Mouse (Mus musculus): ENCODE data around the gene Olfr147. TPM values are rescaled to one million over a fixed set of nuclear protein-coding genes. Genes with fewer than 3 reads are reported as not detected.
"Not testable (repeated sequence)": the region's sequence is repeated elsewhere in the genome, so short reads cannot be mapped to it uniquely, and the experiment has no call there.

Olfr147 gene
- polyA plus RNA-seq (2016; fragmentation: Nextera tagmentation; extraction: Ambion mirVana) = not detected in 2 replicates

GRCm38 (mm10) chr9:38401398-38401797, at the start of gene Olfr147:
Olfr147 (plus strand) TSS chr9:38401698.
- H3K4me3 ChIP-seq = no peak within 1 kb of the TSS
- 62% methylated on average over 1 of the region's 1 CpGs for WGBS
- no peak within 1 kb of the TSS for H3K4me2 ChIP-seq
- ATAC-seq (ENCODE audit: insufficient number of reproducible peaks, low FRiP score) = no peak
- H3K27ac ChIP-seq (ENCODE audit: poor library complexity, severe bottlenecking) = no peak within 1 kb of the TSS
- no peaks in the 10 kb centered on the region for H3K9me3 ChIP-seq (replicated peaks)
- no peak within 1 kb of the TSS for H3K9ac ChIP-seq
- H3K4me1 ChIP-seq (replicated peaks) = no peaks in the 10 kb centered on the region
- no peaks in the 10 kb centered on the region for H3K36me3 ChIP-seq
- H3K27me3 ChIP-seq (replicated peaks) = no peaks in the 10 kb centered on the region

GRCm38 (mm10) chr9:38366596-38366995, 34.9 kb upstream of the Olfr147 start, which contains the start of gene Olfr250:
Olfr250 (plus strand) TSS chr9:38366896.
- Histone ChIP-seq H3K4me2 (no peak within 1 kb of the TSS), H3K4me3 (no peak within 1 kb of the TSS), H3K4me1 (replicated peaks) (no peaks in the 10 kb centered on the region), H3K27ac (ENCODE audit: poor library complexity, severe bottlenecking) (no peak within 1 kb of the TSS), H3K9ac (no peak within 1 kb of the TSS), H3K36me3 (no peaks in the 10 kb centered on the region), H3K27me3 (replicated peaks) (no peaks in the 10 kb centered on the region), H3K9me3 (replicated peaks) (no peaks in the 10 kb centered on the region)
- WGBS = 82% methylated on average over 2 of the region's 2 CpGs
- ATAC-seq (ENCODE audit: insufficient number of reproducible peaks, low FRiP score) = no peak

GRCm38 (mm10) chr9:38376786-38377185, 24.7 kb upstream of the Olfr147 start, which contains the start of gene Olfr251:
Olfr251 (plus strand) TSS chr9:38377086.
- Histone ChIP-seq H3K4me2 (no peak within 1 kb of the TSS), H3K9ac (no peak within 1 kb of the TSS), H3K27me3 (replicated peaks) (no peaks in the 10 kb centered on the region), H3K36me3 (no peaks in the 10 kb centered on the region), H3K4me3 (no peak within 1 kb of the TSS), H3K4me1 (replicated peaks) (no peaks in the 10 kb centered on the region), H3K27ac (ENCODE audit: poor library complexity, severe bottlenecking) (no peak within 1 kb of the TSS), H3K9me3 (replicated peaks) (no peaks in the 10 kb centered on the region)
- 55% methylated on average over 2 of the region's 2 CpGs for WGBS
- ATAC-seq (ENCODE audit: insufficient number of reproducible peaks, low FRiP score) = no peak

DNA sequence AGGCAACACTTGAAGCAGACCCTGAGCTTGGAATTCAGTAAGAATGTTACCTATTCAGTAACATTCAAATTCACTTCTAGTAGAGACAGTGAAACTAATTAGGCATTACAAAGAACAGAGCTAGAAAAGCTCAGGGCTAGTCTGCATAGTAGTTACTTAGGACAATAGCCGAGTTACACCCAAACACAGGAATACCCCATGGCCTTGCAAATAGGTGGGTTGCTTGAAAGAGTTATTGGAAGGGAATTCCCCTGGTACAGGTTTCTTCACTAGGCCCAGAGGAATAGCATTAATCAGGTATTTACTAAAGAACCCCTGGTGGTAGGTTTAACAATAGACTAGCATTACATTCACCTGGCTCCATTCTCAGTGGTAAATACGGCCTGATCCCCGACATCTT, 6.0 kb downstream of the Olfr147 start:
- not testable (repeated sequence) for H3K9ac ChIP-seq; H3K4me1 ChIP-seq (replicated peaks); H3K4me2 ChIP-seq; ATAC-seq (ENCODE audit: insufficient number of reproducible peaks, low FRiP score); H3K27ac ChIP-seq (ENCODE audit: poor library complexity, severe bottlenecking); H3K9me3 ChIP-seq (replicated peaks); H3K36me3 ChIP-seq; H3K4me3 ChIP-seq; H3K27me3 ChIP-seq (replicated peaks)
- 81% methylated on average over 3 of the region's 3 CpGs for WGBS

DNA sequence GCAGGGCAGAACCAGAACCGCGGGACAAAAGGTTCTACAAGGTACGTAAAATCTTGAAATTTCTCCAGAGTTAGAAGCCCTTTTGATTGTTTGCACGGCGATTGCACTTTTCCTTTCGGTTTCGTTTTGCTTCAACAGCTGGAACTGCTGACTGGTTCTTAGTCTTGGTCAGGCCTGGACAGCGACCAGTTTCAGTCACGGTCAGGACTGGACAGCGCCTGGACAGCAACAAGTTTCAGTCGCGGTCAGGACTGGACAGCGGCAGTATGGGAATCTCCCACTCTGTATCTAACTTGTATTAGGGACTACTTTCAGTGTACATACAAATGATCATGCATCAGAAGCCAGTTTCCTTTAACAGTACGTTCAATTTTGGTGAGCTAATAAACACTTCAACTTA, 12.0 kb downstream of the Olfr147 start:
- H3K4me1 ChIP-seq (replicated peaks); H3K9ac ChIP-seq; H3K27ac ChIP-seq (ENCODE audit: poor library complexity, severe bottlenecking); H3K27me3 ChIP-seq (replicated peaks); H3K4me3 ChIP-seq; H3K36me3 ChIP-seq; ATAC-seq (ENCODE audit: insufficient number of reproducible peaks, low FRiP score); H3K4me2 ChIP-seq: not testable (repeated sequence)
- peaks cover 12% of the 10 kb centered on the region for H3K9me3 ChIP-seq (replicated peaks)
- WGBS = 86% methylated on average over 14 of the region's 14 CpGs

GRCm38 (mm10) chr9:38423801-38424200, 22.3 kb downstream of the Olfr147 start:
- H3K9me3 ChIP-seq (replicated peaks) = peaks cover 6% of the 10 kb centered on the region; the same call in 1 of the 2 replicates
- no peak overlapping the region for H3K4me3 ChIP-seq
- H3K4me1 ChIP-seq (replicated peaks) = no peaks in the 10 kb centered on the region
- no peak overlapping the region for H3K27ac ChIP-seq (ENCODE audit: poor library complexity, severe bottlenecking)
- H3K9ac ChIP-seq = no peak overlapping the region
- H3K36me3 ChIP-seq = no peaks in the 10 kb centered on the region
- H3K27me3 ChIP-seq (replicated peaks) = no peaks in the 10 kb centered on the region
- no peak overlapping the region for H3K4me2 ChIP-seq
- ATAC-seq (ENCODE audit: insufficient number of reproducible peaks, low FRiP score) = no peak

DNA sequence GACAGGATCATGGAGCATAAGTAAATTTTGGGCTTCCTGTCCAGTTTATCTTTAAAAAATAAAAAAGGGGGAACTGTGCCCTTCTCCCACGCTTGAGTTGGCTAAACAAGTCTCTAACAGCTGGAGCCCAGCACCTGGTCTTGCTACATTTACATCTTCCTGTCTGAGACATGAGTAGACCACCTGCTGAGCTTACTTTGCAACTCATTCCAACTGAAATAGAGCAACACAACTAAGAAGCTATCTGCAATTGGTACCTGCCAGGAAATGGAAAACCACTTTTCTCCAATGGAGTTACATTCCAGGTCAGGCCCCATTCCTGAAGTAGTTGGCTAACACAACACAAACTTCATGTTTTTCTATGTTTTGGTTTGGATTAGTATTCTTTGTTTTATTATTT, 25.5 kb downstream of the Olfr147 start:
- no peaks in the 10 kb centered on the region for H3K36me3 ChIP-seq
- H3K27me3 ChIP-seq (replicated peaks) = no peaks in the 10 kb centered on the region
- 47% methylated on average over 1 of the region's 1 CpGs for WGBS
- H3K9ac ChIP-seq = no peak overlapping the region
- H3K9me3 ChIP-seq (replicated peaks) = peaks cover 4% of the 10 kb centered on the region; the same call in 1 of the 2 replicates
- H3K4me3 ChIP-seq = no peak overlapping the region
- no peaks in the 10 kb centered on the region for H3K4me1 ChIP-seq (replicated peaks)
- no peak overlapping the region for H3K4me2 ChIP-seq
- no peak for ATAC-seq (ENCODE audit: insufficient number of reproducible peaks, low FRiP score)
- H3K27ac ChIP-seq (ENCODE audit: poor library complexity, severe bottlenecking) = no peak overlapping the region

GRCm38 (mm10) chr9:38429155-38429554, 27.7 kb downstream of the Olfr147 start, which contains the start of gene Olfr901:
Olfr901 (plus strand) TSS chr9:38429455.
- Histone ChIP-seq H3K27me3 (replicated peaks) (no peaks in the 10 kb centered on the region), H3K4me3 (no peak within 1 kb of the TSS), H3K9ac (no peak within 1 kb of the TSS), H3K9me3 (replicated peaks) (peaks cover 4% of the 10 kb centered on the region; the same call in 1 of the 2 replicates), H3K4me2 (no peak within 1 kb of the TSS), H3K36me3 (no peaks in the 10 kb centered on the region), H3K27ac (ENCODE audit: poor library complexity, severe bottlenecking) (no peak within 1 kb of the TSS), H3K4me1 (replicated peaks) (no peaks in the 10 kb centered on the region)
- no peak for ATAC-seq (ENCODE audit: insufficient number of reproducible peaks, low FRiP score)
- 78% methylated on average over 1 of the region's 1 CpGs for WGBS

DNA sequence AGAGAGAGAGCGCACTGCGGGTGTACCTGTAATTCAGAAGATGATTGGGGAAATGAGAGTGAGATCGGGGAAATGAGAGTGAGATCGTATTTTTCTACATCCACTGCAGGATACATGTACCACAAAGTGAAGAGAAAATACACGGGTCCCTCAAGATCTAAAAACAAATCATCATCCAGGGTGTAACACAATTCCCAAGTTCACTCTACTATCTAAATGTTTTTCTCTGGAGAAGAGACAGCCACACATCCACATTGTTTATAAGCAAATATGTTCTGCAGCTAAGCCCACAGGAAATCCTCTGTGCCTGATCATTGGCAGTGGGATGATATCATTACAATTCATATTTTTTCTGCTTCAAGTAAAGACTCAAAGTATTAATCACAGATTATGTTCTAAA, 45.9 kb downstream of the Olfr147 start, which contains the start of gene Olfr902:
Gene Olfr902 (plus strand): TSS at position 301 of the 400 bp plus-strand sequence.
- 75% methylated on average over 5 of the region's 5 CpGs for WGBS
- Histone ChIP-seq H3K9ac (no peak within 1 kb of the TSS), H3K4me3 (no peak within 1 kb of the TSS), H3K27ac (ENCODE audit: poor library complexity, severe bottlenecking) (no peak within 1 kb of the TSS), H3K4me2 (no peak within 1 kb of the TSS), H3K27me3 (replicated peaks) (no peaks in the 10 kb centered on the region), H3K9me3 (replicated peaks) (no peaks in the 10 kb centered on the region), H3K4me1 (replicated peaks) (no peaks in the 10 kb centered on the region), H3K36me3 (no peaks in the 10 kb centered on the region)
- ATAC-seq (ENCODE audit: insufficient number of reproducible peaks, low FRiP score) = no peak

Other genes with a start within 250 kb of the Olfr147 start
- gene Olfr891, start 220.9 kb upstream of the Olfr147 start, polyA plus RNA-seq (2016; fragmentation: Nextera tagmentation; extraction: Ambion mirVana) = not detected in 2 replicates
- gene Olfr893, start 193.3 kb upstream of the Olfr147 start, polyA plus RNA-seq (2016; fragmentation: Nextera tagmentation; extraction: Ambion mirVana) = not detected in 2 replicates
- gene Olfr894, start 183.6 kb upstream of the Olfr147 start, polyA plus RNA-seq (2016; fragmentation: Nextera tagmentation; extraction: Ambion mirVana) = not detected in 2 replicates
- gene Olfr143, start 148.9 kb upstream of the Olfr147 start, polyA plus RNA-seq (2016; fragmentation: Nextera tagmentation; extraction: Ambion mirVana) = not detected in 2 replicates
- gene Olfr895, start 133.8 kb upstream of the Olfr147 start, polyA plus RNA-seq (2016; fragmentation: Nextera tagmentation; extraction: Ambion mirVana) = not detected in 2 replicates
- not detected in 2 replicates for gene Olfr896-ps1, start 110.6 kb upstream of the Olfr147 start, polyA plus RNA-seq (2016; fragmentation: Nextera tagmentation; extraction: Ambion mirVana)
- not detected in 2 replicates for gene Olfr25, start 72.6 kb upstream of the Olfr147 start, polyA plus RNA-seq (2016; fragmentation: Nextera tagmentation; extraction: Ambion mirVana)
- not detected in 2 replicates for gene Olfr898, start 53.3 kb upstream of the Olfr147 start, polyA plus RNA-seq (2016; fragmentation: Nextera tagmentation; extraction: Ambion mirVana)
- gene Olfr250, start 34.8 kb upstream of the Olfr147 start, polyA plus RNA-seq (2016; fragmentation: Nextera tagmentation; extraction: Ambion mirVana) = not detected in 2 replicates
- gene Olfr251, start 24.6 kb upstream of the Olfr147 start, polyA plus RNA-seq (2016; fragmentation: Nextera tagmentation; extraction: Ambion mirVana) = not detected in 2 replicates
- gene Olfr901, start 27.8 kb downstream of the Olfr147 start, polyA plus RNA-seq (2016; fragmentation: Nextera tagmentation; extraction: Ambion mirVana) = not detected in 2 replicates
- gene Olfr902, start 46.0 kb downstream of the Olfr147 start, polyA plus RNA-seq (2016; fragmentation: Nextera tagmentation; extraction: Ambion mirVana) = not detected in 2 replicates
- not detected in 2 replicates for gene Olfr904, start 61.4 kb downstream of the Olfr147 start, polyA plus RNA-seq (2016; fragmentation: Nextera tagmentation; extraction: Ambion mirVana)
- not detected in 2 replicates for gene Olfr905, start 69.4 kb downstream of the Olfr147 start, polyA plus RNA-seq (2016; fragmentation: Nextera tagmentation; extraction: Ambion mirVana)
- not detected in 2 replicates for gene Olfr906, start 85.4 kb downstream of the Olfr147 start, polyA plus RNA-seq (2016; fragmentation: Nextera tagmentation; extraction: Ambion mirVana)
- not detected in 2 replicates for gene Olfr907, start 94.1 kb downstream of the Olfr147 start, polyA plus RNA-seq (2016; fragmentation: Nextera tagmentation; extraction: Ambion mirVana)
- gene Olfr911-ps1, start 119.9 kb downstream of the Olfr147 start, polyA plus RNA-seq (2016; fragmentation: Nextera tagmentation; extraction: Ambion mirVana) = not detected in 2 replicates
- gene Olfr910, start 136.2 kb downstream of the Olfr147 start, polyA plus RNA-seq (2016; fragmentation: Nextera tagmentation; extraction: Ambion mirVana) = not detected in 2 replicates
- gene Olfr912, start 178.5 kb downstream of the Olfr147 start, polyA plus RNA-seq (2016; fragmentation: Nextera tagmentation; extraction: Ambion mirVana) = not detected in 2 replicates
- gene Olfr913, start 191.1 kb downstream of the Olfr147 start, polyA plus RNA-seq (2016; fragmentation: Nextera tagmentation; extraction: Ambion mirVana) = not detected in 2 replicates
- not detected in 2 replicates for gene Olfr914, start 203.4 kb downstream of the Olfr147 start, polyA plus RNA-seq (2016; fragmentation: Nextera tagmentation; extraction: Ambion mirVana)